Mouse (Mus musculus) midbrain, embryonic 11.5 days (tissue): ENCODE data around the gene Bmp3. TPM values are rescaled to one million over a fixed set of nuclear protein-coding genes. Genes with fewer than 3 reads are reported as not detected.
A peak's percentile ranks its signal among the peaks of the same experiment; 100 is the strongest.

Experiments
- ATAC-seq: fragments of 200-750 bp; cut with Nextera tagmentation; 2 replicates; pipeline ENCODE4 v1.8.0; 2017; ENCODE audit warnings: moderate TSS enrichment, moderate library complexity; ENCODE audit not compliant: low FRiP score
- DNase-seq: peaks from one replicate; pipeline ENCODE4 v3.0.0; 2015; ENCODE audit warnings: low spot score; ENCODE audit errors: missing footprints
- H3K27ac ChIP-seq: fragments of 300-500 bp; sonication (generic); 2 replicates; pipeline ENCODE4 v1.5.1; 2014; ENCODE audit warnings: low read depth, low read length
- H3K27me3 ChIP-seq: fragments of 300-500 bp; sonication (generic); 2 replicates; pipeline ENCODE4 v1.6.1; 2014; ENCODE audit warnings: mild to moderate bottlenecking, low read length, moderate library complexity, mixed read lengths; ENCODE audit not compliant: control insufficient read depth, insufficient read depth
- H3K36me3 ChIP-seq: fragments of 300-500 bp; sonication (generic); 2 replicates; pipeline ENCODE4 v1.6.1; 2014; ENCODE audit warnings: mild to moderate bottlenecking, low read length, moderate library complexity, mixed read lengths; ENCODE audit not compliant: control insufficient read depth, insufficient read depth
- H3K4me1 ChIP-seq: fragments of 300-500 bp; sonication (generic); 2 replicates; pipeline ENCODE4 v1.6.1; 2014; ENCODE audit warnings: low read length; ENCODE audit not compliant: control insufficient read depth, insufficient read depth
- H3K4me2 ChIP-seq: fragments of 300-500 bp; sonication (generic); 2 replicates; pipeline ENCODE4 v1.6.1; 2014; ENCODE audit warnings: mild to moderate bottlenecking, moderate library complexity
- H3K4me3 ChIP-seq: fragments of 300-500 bp; sonication (generic); 2 replicates; pipeline ENCODE4 v1.5.1; 2014; ENCODE audit warnings: low read depth, low read length
- H3K9ac ChIP-seq: fragments of 300-500 bp; sonication (generic); 2 replicates; pipeline ENCODE4 v1.6.1; 2014; ENCODE audit warnings: low read length
- H3K9me3 ChIP-seq: fragments of 300-500 bp; sonication (generic); 2 replicates; pipeline ENCODE4 v1.6.1; 2016; ENCODE audit warnings: low read length; ENCODE audit not compliant: control insufficient read depth
- WGBS: fragments of 180-500 bp; shearing (Covaris S2); extraction: QIAGEN DNeasy Blood & Tissue Kit; methylation state at CpG from one replicate; pipeline ENCODE4 v1.1.7; 2014; 5-methylcytosine and 5-hydroxymethylcytosine counted together
- polyA plus RNA-seq: library from polyadenylated mRNA; unstranded; fragments of >200 nt; fragmentation: Nextera tagmentation; extraction: Ambion mirVana; gene quantifications from 2 replicates; pipeline ENCODE4 v1.2.1, GENCODE M21; 2014

Bmp3 gene
- 0.67 and 0.81 TPM in 2 replicates for polyA plus RNA-seq

GRCm38 (mm10) chr5:98854264-98854626 is at the start of gene Bmp3:
Gene Bmp3 (plus strand): TSS chr5:98854415.
- DNase-seq: no peak
- peak within 1 kb of the TSS; percentile 99 for H3K4me2 ChIP-seq

GRCm38 (mm10) chr5:98804761-98805160 is 49.5 kb upstream of the Bmp3 start:
- Histone ChIP-seq H3K9me3 (no peaks in the 10 kb centered on the region), H3K4me2 (no peak overlapping the region), H3K4me1 (peaks cover 5% of the 10 kb centered on the region), H3K27ac (no peak overlapping the region), H3K36me3 (no peaks in the 10 kb centered on the region), H3K27me3 (no peaks in the 10 kb centered on the region), H3K4me3 (no peak overlapping the region), H3K9ac (no peak overlapping the region)
- DNase-seq: no peak
- 88% methylated on average over 6 of the region's 6 CpGs for WGBS
- ATAC-seq: no peak

More at GRCm38 (mm10) chr5:98854264-98854626, at the start of gene Bmp3:
- H3K4me1 ChIP-seq: peaks cover 4% of the 10 kb centered on the region
- WGBS: 2% methylated on average over 10 of the region's 10 CpGs
- H3K9me3 ChIP-seq: no peaks in the 10 kb centered on the region
- no peaks in the 10 kb centered on the region for H3K36me3 ChIP-seq
- peak within 1 kb of the TSS; percentile 61 for H3K4me3 ChIP-seq
- H3K27me3 ChIP-seq: peaks cover 27% of the 10 kb centered on the region
- ATAC-seq: peak; percentile 45
- H3K9ac ChIP-seq: peak within 1 kb of the TSS; percentile 55
- H3K27ac ChIP-seq: no peak within 1 kb of the TSS

GRCm38 (mm10) chr5:98806492-98806891 is 47.7 kb upstream of the Bmp3 start:
- 95% methylated on average over 4 of the region's 4 CpGs for WGBS
- H3K27me3 ChIP-seq: no peaks in the 10 kb centered on the region
- ATAC-seq: no peak
- no peak overlapping the region for H3K4me2 ChIP-seq
- H3K4me1 ChIP-seq: no peaks in the 10 kb centered on the region
- no peaks in the 10 kb centered on the region for H3K9me3 ChIP-seq
- no peak overlapping the region for H3K9ac ChIP-seq
- DNase-seq: no peak
- no peaks in the 10 kb centered on the region for H3K36me3 ChIP-seq
- H3K4me3 ChIP-seq: no peak overlapping the region
- no peak overlapping the region for H3K27ac ChIP-seq

- WGBS: 91% methylated on average over 7 of the region's 7 CpGs
- no peak overlapping the region for H3K4me2 ChIP-seq
- no peaks in the 10 kb centered on the region for H3K4me1 ChIP-seq
- DNase-seq (no peak), ATAC-seq (no peak)
- no peak overlapping the region for H3K9ac ChIP-seq
- H3K36me3 ChIP-seq: no peaks in the 10 kb centered on the region
- no peaks in the 10 kb centered on the region for H3K27me3 ChIP-seq
- H3K4me3 ChIP-seq: no peak overlapping the region
- H3K27ac ChIP-seq: no peak overlapping the region
- no peaks in the 10 kb centered on the region for H3K9me3 ChIP-seq
Measured at GRCm38 (mm10) chr5:98807022-98807421, 47.2 kb upstream of the Bmp3 start.

- DNase-seq (no peak), ATAC-seq (no peak)
- Histone ChIP-seq H3K4me3 (no peak overlapping the region), H3K27me3 (no peaks in the 10 kb centered on the region), H3K9me3 (no peaks in the 10 kb centered on the region), H3K4me2 (no peak overlapping the region), H3K9ac (no peak overlapping the region), H3K27ac (no peak overlapping the region), H3K36me3 (no peaks in the 10 kb centered on the region), H3K4me1 (no peaks in the 10 kb centered on the region)
- WGBS: 64% methylated on average over 9 of the region's 9 CpGs
Measured at GRCm38 (mm10) chr5:98807953-98808352, 46.3 kb upstream of the Bmp3 start.

GRCm38 (mm10) chr5:98812380-98812779 is 41.8 kb upstream of the Bmp3 start:
- Histone ChIP-seq H3K27me3 (no peaks in the 10 kb centered on the region), H3K36me3 (no peaks in the 10 kb centered on the region), H3K27ac (no peak overlapping the region), H3K4me3 (no peak overlapping the region), H3K4me2 (no peak overlapping the region), H3K9me3 (no peaks in the 10 kb centered on the region), H3K4me1 (no peaks in the 10 kb centered on the region), H3K9ac (no peak overlapping the region)
- ATAC-seq: no peak
- no peak for DNase-seq
- WGBS: 93% methylated on average over 1 of the region's 1 CpGs

- H3K9ac ChIP-seq: no peak overlapping the region
- ATAC-seq (no peak), DNase-seq (no peak)
- H3K27ac ChIP-seq: no peak overlapping the region
- H3K9me3 ChIP-seq: no peaks in the 10 kb centered on the region
- no peaks in the 10 kb centered on the region for H3K4me1 ChIP-seq
- no peak overlapping the region for H3K4me3 ChIP-seq
- H3K27me3 ChIP-seq: no peaks in the 10 kb centered on the region
- no peaks in the 10 kb centered on the region for H3K36me3 ChIP-seq
- no peak overlapping the region for H3K4me2 ChIP-seq
- WGBS: 94% methylated on average over 1 of the region's 1 CpGs
Measured at GRCm38 (mm10) chr5:98815269-98815668, 38.9 kb upstream of the Bmp3 start.

DNA sequence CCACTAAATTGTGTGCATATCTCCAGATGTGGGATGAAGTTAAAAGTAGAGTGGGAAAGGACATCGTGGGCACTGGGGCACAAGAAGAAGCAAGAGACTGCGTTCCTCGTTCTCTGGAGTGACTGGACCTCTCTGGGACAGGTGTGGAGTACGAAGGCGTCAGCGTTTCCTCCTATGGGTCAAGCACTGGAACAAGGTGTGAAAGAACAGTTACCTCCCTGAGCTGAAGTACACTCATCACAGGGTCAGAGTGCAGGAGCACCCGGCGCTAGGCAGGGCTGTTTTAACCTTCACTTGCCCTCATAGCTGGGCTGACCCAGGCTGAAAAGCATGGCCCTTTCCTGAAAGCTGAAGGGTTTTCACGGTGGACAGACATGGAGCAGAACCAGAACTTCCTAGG is 20.5 kb upstream of the Bmp3 start:
- Histone ChIP-seq H3K4me3 (no peak overlapping the region), H3K36me3 (no peaks in the 10 kb centered on the region), H3K27ac (no peak overlapping the region), H3K27me3 (no peaks in the 10 kb centered on the region), H3K9ac (no peak overlapping the region), H3K4me2 (no peak overlapping the region), H3K4me1 (no peaks in the 10 kb centered on the region), H3K9me3 (no peaks in the 10 kb centered on the region)
- ATAC-seq: no peak
- 84% methylated on average over 9 of the region's 9 CpGs for WGBS
- DNase-seq: no peak

DNA sequence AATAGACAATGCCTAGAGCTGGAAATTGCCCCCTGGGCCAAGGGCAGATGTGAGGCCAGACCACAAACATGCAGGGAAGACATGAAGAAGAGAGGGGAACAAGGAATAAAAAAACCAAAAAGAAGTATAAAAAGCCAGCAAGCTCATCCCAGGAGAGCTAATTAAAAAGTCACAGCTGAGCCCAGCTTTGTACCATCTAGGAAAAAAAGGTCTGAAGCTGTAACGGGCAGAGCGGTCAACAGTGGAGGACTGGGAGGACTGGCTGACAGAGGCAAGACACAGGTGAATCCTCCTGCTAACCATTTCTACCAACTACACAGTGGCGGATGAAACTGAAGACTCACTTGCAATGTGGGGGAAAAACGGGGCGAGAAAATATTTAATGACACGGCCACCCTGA is 19.9 kb upstream of the Bmp3 start:
- DNase-seq (no peak), ATAC-seq (no peak)
- Histone ChIP-seq H3K27ac (no peak overlapping the region), H3K9ac (no peak overlapping the region), H3K4me1 (no peaks in the 10 kb centered on the region), H3K36me3 (no peaks in the 10 kb centered on the region), H3K9me3 (no peaks in the 10 kb centered on the region), H3K4me3 (no peak overlapping the region), H3K27me3 (no peaks in the 10 kb centered on the region), H3K4me2 (no peak overlapping the region)
- 84% methylated on average over 6 of the region's 6 CpGs for whole genome bisulfite sequencing
